Mouse (Mus musculus): ENCODE measurements at regions not wholly inside any gene's neighbourhood (a gene's known extent, or its start where the extent isn't known, plus 50 kb on each side); places are given as distances from the start of the nearest gene placed in this dataset.

DNA sequence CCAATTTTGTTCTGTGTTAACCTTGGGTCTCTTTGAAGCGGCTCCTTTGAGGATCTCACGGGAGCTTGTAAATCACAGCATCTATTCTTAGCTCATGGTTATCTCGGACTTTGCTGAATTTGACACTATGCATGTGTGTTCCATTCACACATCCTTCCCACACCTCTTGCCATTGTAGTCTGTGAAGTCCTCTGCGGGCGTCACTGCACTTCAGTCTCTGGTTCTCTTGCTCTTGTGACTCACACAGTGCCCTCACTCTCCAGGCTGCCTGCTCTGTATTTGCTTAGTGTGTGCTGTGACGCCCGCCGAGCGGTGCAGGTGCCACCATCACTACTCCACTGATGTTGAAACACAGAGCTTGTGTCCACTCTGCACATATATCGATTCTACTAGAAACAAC is 1271.2 kb downstream of the Synb start:
- Histone ChIP-seq H3K27me3 (ENCODE audit: control insufficient read depth, insufficient read depth, low read length) (no peaks in the 10 kb centered on the region), H3K27ac (ENCODE audit: control insufficient read depth, insufficient read depth, low read length) (no peak overlapping the region), H3K4me3 (ENCODE audit: control insufficient read depth, insufficient read depth, low read length) (no peak overlapping the region), H3K4me1 (replicated peaks; ENCODE audit: control insufficient read depth, insufficient read depth, low read length) (no peaks in the 10 kb centered on the region), H3K36me3 (ENCODE audit: control insufficient read depth, insufficient read depth, low read length) (no peaks in the 10 kb centered on the region)
- no peak for TF ChIP-seq CTCF (IDR thresholded peaks at IDR 0.05; ENCODE audit: borderline replicate concordance, control insufficient read depth, extremely low read depth, insufficient read depth, low read length, poor library complexity)
- TF ChIP-seq POLR2A (IDR thresholded peaks at IDR 0.05; ENCODE audit: control insufficient read depth, extremely low read depth, insufficient read depth, low read length, poor library complexity), result no peak
- 95% methylated on average over 10 of the region's 10 CpGs for WGBS
- DNase-seq, result no peak

DNA sequence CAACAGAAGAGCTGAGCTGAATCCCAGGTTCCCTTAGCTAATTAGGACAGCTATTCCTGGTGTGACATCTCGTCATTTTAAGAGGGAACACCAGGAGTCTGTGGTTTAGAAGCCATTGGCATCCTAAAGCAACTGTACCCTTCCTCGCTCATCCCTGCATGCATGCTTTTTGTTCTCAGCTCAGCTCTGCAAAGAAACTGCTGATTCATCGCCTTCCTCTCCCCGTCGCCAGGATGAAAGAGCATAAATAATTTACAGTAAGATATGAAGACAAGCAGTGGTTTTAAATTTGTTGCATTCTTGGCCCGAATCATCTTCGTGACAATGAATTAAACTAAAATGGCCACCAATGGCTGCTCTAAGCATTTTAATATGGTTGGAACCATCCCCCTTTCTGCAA is 1272.9 kb downstream of the Synb start:
- Histone ChIP-seq H3K4me3 (ENCODE audit: control insufficient read depth, insufficient read depth, low read length) (no peak overlapping the region), H3K4me1 (replicated peaks; ENCODE audit: control insufficient read depth, insufficient read depth, low read length) (no peaks in the 10 kb centered on the region), H3K27me3 (ENCODE audit: control insufficient read depth, insufficient read depth, low read length) (no peaks in the 10 kb centered on the region), H3K27ac (ENCODE audit: control insufficient read depth, insufficient read depth, low read length) (no peak overlapping the region), H3K36me3 (ENCODE audit: control insufficient read depth, insufficient read depth, low read length) (no peaks in the 10 kb centered on the region)
- 10% methylated on average over 7 of the region's 7 CpGs for WGBS
- TF ChIP-seq CTCF (IDR thresholded peaks at IDR 0.05; ENCODE audit: borderline replicate concordance, control insufficient read depth, extremely low read depth, insufficient read depth, low read length, poor library complexity) (no peak), POLR2A (IDR thresholded peaks at IDR 0.05; ENCODE audit: control insufficient read depth, extremely low read depth, insufficient read depth, low read length, poor library complexity) (no peak)
- DNase-seq, result no peak

GRCm38 (mm10) chr14:68020769-68021168 is 1273.3 kb downstream of the Synb start:
- DNase-seq, result no peak
- Histone ChIP-seq H3K36me3 (ENCODE audit: control insufficient read depth, insufficient read depth, low read length) (no peaks in the 10 kb centered on the region), H3K27ac (ENCODE audit: control insufficient read depth, insufficient read depth, low read length) (no peak overlapping the region), H3K27me3 (ENCODE audit: control insufficient read depth, insufficient read depth, low read length) (no peaks in the 10 kb centered on the region), H3K4me1 (replicated peaks; ENCODE audit: control insufficient read depth, insufficient read depth, low read length) (no peaks in the 10 kb centered on the region), H3K4me3 (ENCODE audit: control insufficient read depth, insufficient read depth, low read length) (no peak overlapping the region)
- WGBS, result 92% methylated on average over 6 of the region's 6 CpGs
- TF ChIP-seq CTCF (IDR thresholded peaks at IDR 0.05; ENCODE audit: borderline replicate concordance, control insufficient read depth, extremely low read depth, insufficient read depth, low read length, poor library complexity) (no peak), POLR2A (IDR thresholded peaks at IDR 0.05; ENCODE audit: control insufficient read depth, extremely low read depth, insufficient read depth, low read length, poor library complexity) (no peak)

GRCm38 (mm10) chr14:68018686-68019085 is 1275.4 kb downstream of the Synb start:
- Histone ChIP-seq H3K27me3 (ENCODE audit: control insufficient read depth, insufficient read depth, low read length) (no peaks in the 10 kb centered on the region), H3K36me3 (ENCODE audit: control insufficient read depth, insufficient read depth, low read length) (no peaks in the 10 kb centered on the region), H3K4me3 (ENCODE audit: control insufficient read depth, insufficient read depth, low read length) (no peak overlapping the region), H3K27ac (ENCODE audit: control insufficient read depth, insufficient read depth, low read length) (no peak overlapping the region), H3K4me1 (replicated peaks; ENCODE audit: control insufficient read depth, insufficient read depth, low read length) (no peaks in the 10 kb centered on the region)
- TF ChIP-seq POLR2A (IDR thresholded peaks at IDR 0.05; ENCODE audit: control insufficient read depth, extremely low read depth, insufficient read depth, low read length, poor library complexity) (no peak), CTCF (IDR thresholded peaks at IDR 0.05; ENCODE audit: borderline replicate concordance, control insufficient read depth, extremely low read depth, insufficient read depth, low read length, poor library complexity) (no peak)
- no peak for DNase-seq

DNA sequence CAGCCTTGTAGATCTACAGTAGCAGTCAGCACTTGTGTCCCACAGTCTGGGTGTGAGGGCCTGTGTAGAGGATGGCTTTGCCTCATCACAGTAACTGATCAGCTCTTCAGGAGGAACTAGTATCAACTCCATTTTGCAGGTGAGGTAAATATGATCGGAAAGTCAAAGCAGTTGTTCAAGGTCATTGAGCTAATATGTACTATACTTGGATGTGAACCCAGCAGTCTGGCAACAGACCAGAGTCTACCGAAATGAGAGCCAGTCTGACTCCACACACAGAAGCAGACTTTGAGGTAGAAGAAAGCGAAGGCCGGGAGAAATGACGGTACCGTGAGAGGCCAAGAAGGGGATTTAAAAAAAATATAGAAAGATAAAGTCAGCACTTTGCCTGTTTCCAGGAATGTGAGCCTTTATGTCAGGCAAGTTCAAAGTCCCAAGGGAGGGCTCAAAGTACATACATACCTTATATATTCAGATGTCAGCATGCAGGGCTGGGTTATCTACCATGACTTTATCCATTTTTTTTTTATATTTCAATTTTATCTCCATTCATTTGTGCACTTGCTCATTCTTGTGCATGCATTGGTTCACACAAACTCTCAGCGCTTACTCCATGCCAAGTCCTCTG is 1297.2 kb downstream of the Synb start:
- TF ChIP-seq CTCF (IDR thresholded peaks at IDR 0.05; ENCODE audit: borderline replicate concordance, control insufficient read depth, extremely low read depth, insufficient read depth, low read length, poor library complexity), result no peak
- no peak for TF ChIP-seq POLR2A (IDR thresholded peaks at IDR 0.05; ENCODE audit: control insufficient read depth, extremely low read depth, insufficient read depth, low read length, poor library complexity)
- no peaks in the 10 kb centered on the region for H3K36me3 ChIP-seq (ENCODE audit: control insufficient read depth, insufficient read depth, low read length)
- no peaks in the 10 kb centered on the region for H3K27me3 ChIP-seq (ENCODE audit: control insufficient read depth, insufficient read depth, low read length)
- WGBS, result 95% methylated on average over 7 of the region's 7 CpGs
- no peak overlapping the region for H3K4me3 ChIP-seq (ENCODE audit: control insufficient read depth, insufficient read depth, low read length)
- DNase-seq, result no peak
- no peak overlapping the region for H3K27ac ChIP-seq (ENCODE audit: control insufficient read depth, insufficient read depth, low read length)
- H3K4me1 ChIP-seq (replicated peaks; ENCODE audit: control insufficient read depth, insufficient read depth, low read length), result no peaks in the 10 kb centered on the region

- TF ChIP-seq POLR2A (IDR thresholded peaks at IDR 0.05; ENCODE audit: control insufficient read depth, extremely low read depth, insufficient read depth, low read length, poor library complexity), result no peak
- no peak for TF ChIP-seq CTCF (IDR thresholded peaks at IDR 0.05; ENCODE audit: borderline replicate concordance, control insufficient read depth, extremely low read depth, insufficient read depth, low read length, poor library complexity)
- Histone ChIP-seq H3K36me3 (ENCODE audit: control insufficient read depth, insufficient read depth, low read length) (no peaks in the 10 kb centered on the region), H3K27me3 (ENCODE audit: control insufficient read depth, insufficient read depth, low read length) (no peaks in the 10 kb centered on the region), H3K27ac (ENCODE audit: control insufficient read depth, insufficient read depth, low read length) (no peak overlapping the region), H3K4me1 (replicated peaks; ENCODE audit: control insufficient read depth, insufficient read depth, low read length) (no peaks in the 10 kb centered on the region), H3K4me3 (ENCODE audit: control insufficient read depth, insufficient read depth, low read length) (no peak overlapping the region)
- no peak for DNase-seq
- WGBS, result 67% methylated on average over 13 of the region's 13 CpGs
Measured at GRCm38 (mm10) chr14:67993611-67994051, 1300.5 kb downstream of the Synb start.

DNA sequence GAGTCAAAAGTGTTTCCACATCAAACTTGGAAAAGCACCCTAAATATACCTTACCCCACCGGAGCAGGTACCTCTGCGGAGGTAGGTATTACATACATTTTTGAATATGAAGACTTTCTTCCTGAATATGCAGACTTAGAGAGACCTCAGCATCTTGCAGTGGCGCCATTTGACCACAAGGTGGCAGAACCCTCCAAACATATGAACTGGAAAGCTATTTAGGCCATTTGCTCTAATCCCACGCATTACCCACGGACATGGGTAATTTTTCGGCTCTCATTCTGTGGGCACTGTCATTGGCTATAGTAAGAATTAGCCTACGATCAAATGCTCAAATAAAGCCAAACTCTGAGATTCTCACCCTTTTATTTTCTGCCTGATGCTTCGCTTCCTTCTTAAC is 1301.0 kb downstream of the Synb start:
- H3K4me1 ChIP-seq (replicated peaks; ENCODE audit: control insufficient read depth, insufficient read depth, low read length), result no peaks in the 10 kb centered on the region
- 21% methylated on average over 8 of the region's 8 CpGs for WGBS
- no peak overlapping the region for H3K27ac ChIP-seq (ENCODE audit: control insufficient read depth, insufficient read depth, low read length)
- TF ChIP-seq CTCF (IDR thresholded peaks at IDR 0.05; ENCODE audit: borderline replicate concordance, control insufficient read depth, extremely low read depth, insufficient read depth, low read length, poor library complexity), result no peak
- no peak for TF ChIP-seq POLR2A (IDR thresholded peaks at IDR 0.05; ENCODE audit: control insufficient read depth, extremely low read depth, insufficient read depth, low read length, poor library complexity)
- peak; percentile 50 for DNase-seq
- H3K27me3 ChIP-seq (ENCODE audit: control insufficient read depth, insufficient read depth, low read length), result no peaks in the 10 kb centered on the region
- no peak overlapping the region for H3K4me3 ChIP-seq (ENCODE audit: control insufficient read depth, insufficient read depth, low read length)
- H3K36me3 ChIP-seq (ENCODE audit: control insufficient read depth, insufficient read depth, low read length), result no peaks in the 10 kb centered on the region

Measured in thymus, adult 2 months (tissue).